Mouse (Mus musculus) A20 (cell line): ENCODE measurements around the gene Triobp.
A peak's percentile ranks its signal among the peaks of the same experiment; 100 is the strongest.

Experiments
- DNase-seq: peaks from one replicate; pipeline ENCODE4 v3.0.0-alpha.2; 2011; ENCODE audit warnings: low read depth, low spot score

Gene Triobp

GRCm38 (mm10) chr15:79001559-79001958, 54.0 kb downstream of the Triobp start:
- no peak for DNase-seq

GRCm38 (mm10) chr15:79002036-79002435, 54.5 kb downstream of the Triobp start:
- no peak for DNase-seq

- DNase-seq: no peak
Measured at GRCm38 (mm10) chr15:79003079-79003478, 55.6 kb downstream of the Triobp start.

- no peak for DNase-seq
Measured at GRCm38 (mm10) chr15:79005581-79005980, 58.1 kb downstream of the Triobp start.

- peak; percentile 37 for DNase-seq
Measured at GRCm38 (mm10) chr15:79006638-79007037, 59.1 kb downstream of the Triobp start.

GRCm38 (mm10) chr15:79007059-79007458, 59.5 kb downstream of the Triobp start:
- DNase-seq: no peak

- peak; percentile 43 for DNase-seq
Measured at GRCm38 (mm10) chr15:79007836-79008235, 60.3 kb downstream of the Triobp start.

GRCm38 (mm10) chr15:79009734-79010133, 62.2 kb downstream of the Triobp start:
- no peak for DNase-seq

- DNase-seq: no peak
Measured at GRCm38 (mm10) chr15:79011550-79011949, 64.0 kb downstream of the Triobp start.

- DNase-seq: no peak
Measured at GRCm38 (mm10) chr15:79013382-79013781, 65.9 kb downstream of the Triobp start.

- no peak for DNase-seq
Measured at GRCm38 (mm10) chr15:79018191-79018590, 70.7 kb downstream of the Triobp start.

GRCm38 (mm10) chr15:79018886-79019285, 71.4 kb downstream of the Triobp start:
- DNase-seq: no peak

GRCm38 (mm10) chr15:79022671-79023230, 75.2 kb downstream of the Triobp start:
- DNase-seq: no peak

- no peak for DNase-seq
Measured at GRCm38 (mm10) chr15:79023366-79023765, 75.8 kb downstream of the Triobp start.

GRCm38 (mm10) chr15:79025687-79026308, 78.3 kb downstream of the Triobp start:
- DNase-seq: no peak

- DNase-seq: no peak
Measured at GRCm38 (mm10) chr15:79026511-79027290, 79.2 kb downstream of the Triobp start.

- peak; percentile 35 for DNase-seq
Measured at GRCm38 (mm10) chr15:79027291-79028205, 80.0 kb downstream of the Triobp start.

- DNase-seq: peak; percentile 77
Measured at GRCm38 (mm10) chr15:79028237-79028738, 80.8 kb downstream of the Triobp start, which contains the start of gene H1f0. TSS of gene H1f0 (plus strand) at chr15:79028450.

GRCm38 (mm10) chr15:79028823-79029484, 81.4 kb downstream of the Triobp start:
- peak; percentile 28 for DNase-seq

GRCm38 (mm10) chr15:79029519-79030241, 82.2 kb downstream of the Triobp start:
- DNase-seq: peak; percentile 36
